Mouse (Mus musculus) splenic B cell, adult 2 months (primary cell): ENCODE data around the gene Nrg4.
A peak's percentile ranks its signal among the peaks of the same experiment; 100 is the strongest.

Experiments
- DNase-seq: peaks from one replicate; pipeline ENCODE4 v3.0.0-alpha.2; 2011; ENCODE audit warnings: low read depth, low spot score
- H3K27me3 ChIP-seq: 2 replicates; pipeline ENCODE4 v1.6.1; 2012; ENCODE audit warnings: mild to moderate bottlenecking, low read length, moderate library complexity, mixed read lengths; ENCODE audit not compliant: control insufficient read depth, poor library complexity, insufficient read depth, severe bottlenecking
- H3K36me3 ChIP-seq: 2 replicates; pipeline ENCODE4 v1.6.1; 2012; ENCODE audit warnings: mild to moderate bottlenecking, low read length, moderate library complexity, mixed read lengths; ENCODE audit not compliant: control insufficient read depth, poor library complexity, insufficient read depth, severe bottlenecking

Gene Nrg4

GRCm38 (mm10) chr9:55326515-55327233 is at the start of gene Nrg4, which contains the start of gene Tmem266:
Gene Nrg4 (minus strand): TSS chr9:55326844.
Gene Tmem266 (plus strand): TSS chr9:55326913.
- Histone ChIP-seq H3K36me3 (no peaks in the 10 kb centered on the region), H3K27me3 (no peaks in the 10 kb centered on the region)
- peak; percentile 59 for DNase-seq

- Histone ChIP-seq H3K27me3 (peaks cover 2% of the 10 kb centered on the region; the same call in 1 of the 2 replicates), H3K36me3 (no peaks in the 10 kb centered on the region)
- no peak for DNase-seq
Measured at GRCm38 (mm10) chr9:55371908-55372307, 45.3 kb upstream of the Nrg4 start.

GRCm38 (mm10) chr9:55368011-55368410 is 41.4 kb upstream of the Nrg4 start:
- no peaks in the 10 kb centered on the region for H3K36me3 ChIP-seq
- H3K27me3 ChIP-seq: peaks cover 2% of the 10 kb centered on the region; the same call in 1 of the 2 replicates
- DNase-seq: no peak

- Histone ChIP-seq H3K36me3 (no peaks in the 10 kb centered on the region), H3K27me3 (no peaks in the 10 kb centered on the region)
- DNase-seq: no peak
Measured at GRCm38 (mm10) chr9:55363707-55364106, 37.1 kb upstream of the Nrg4 start.

GRCm38 (mm10) chr9:55361969-55362368 is 35.3 kb upstream of the Nrg4 start:
- Histone ChIP-seq H3K27me3 (no peaks in the 10 kb centered on the region), H3K36me3 (no peaks in the 10 kb centered on the region)
- DNase-seq: no peak

- no peak for DNase-seq
- Histone ChIP-seq H3K36me3 (no peaks in the 10 kb centered on the region), H3K27me3 (no peaks in the 10 kb centered on the region)
Measured at GRCm38 (mm10) chr9:55360861-55361260, 34.2 kb upstream of the Nrg4 start.

GRCm38 (mm10) chr9:55360372-55360771 is 33.7 kb upstream of the Nrg4 start:
- no peak for DNase-seq
- no peaks in the 10 kb centered on the region for H3K27me3 ChIP-seq
- no peaks in the 10 kb centered on the region for H3K36me3 ChIP-seq

GRCm38 (mm10) chr9:55357164-55357563 is 30.5 kb upstream of the Nrg4 start:
- no peak for DNase-seq
- Histone ChIP-seq H3K27me3 (no peaks in the 10 kb centered on the region), H3K36me3 (no peaks in the 10 kb centered on the region)

- no peak for DNase-seq
- no peaks in the 10 kb centered on the region; the same call in 1 of the 2 replicates for H3K27me3 ChIP-seq
- no peaks in the 10 kb centered on the region for H3K36me3 ChIP-seq
Measured at GRCm38 (mm10) chr9:55355270-55355834, 28.7 kb upstream of the Nrg4 start.

- H3K36me3 ChIP-seq: no peaks in the 10 kb centered on the region
- DNase-seq: no peak
- H3K27me3 ChIP-seq: no peaks in the 10 kb centered on the region; the same call in 1 of the 2 replicates
Measured at GRCm38 (mm10) chr9:55354686-55355085, 28.0 kb upstream of the Nrg4 start.

- no peak for DNase-seq
- Histone ChIP-seq H3K36me3 (no peaks in the 10 kb centered on the region), H3K27me3 (no peaks in the 10 kb centered on the region; the same call in 1 of the 2 replicates)
Measured at GRCm38 (mm10) chr9:55348664-55349063, 22.0 kb upstream of the Nrg4 start.

GRCm38 (mm10) chr9:55345332-55345731 is 18.7 kb upstream of the Nrg4 start:
- no peaks in the 10 kb centered on the region for H3K27me3 ChIP-seq
- no peak for DNase-seq
- no peaks in the 10 kb centered on the region for H3K36me3 ChIP-seq

- no peaks in the 10 kb centered on the region for H3K27me3 ChIP-seq
- no peak for DNase-seq
- no peaks in the 10 kb centered on the region for H3K36me3 ChIP-seq
Measured at GRCm38 (mm10) chr9:55344165-55344564, 17.5 kb upstream of the Nrg4 start.

- Histone ChIP-seq H3K27me3 (no peaks in the 10 kb centered on the region), H3K36me3 (no peaks in the 10 kb centered on the region)
- DNase-seq: no peak
Measured at GRCm38 (mm10) chr9:55332949-55333348, 6.3 kb upstream of the Nrg4 start.

GRCm38 (mm10) chr9:55332476-55332875 is 5.8 kb upstream of the Nrg4 start:
- Histone ChIP-seq H3K27me3 (no peaks in the 10 kb centered on the region), H3K36me3 (no peaks in the 10 kb centered on the region)
- no peak for DNase-seq
